Mouse (Mus musculus): ENCODE results near the gene Slc35e2.

DNA sequence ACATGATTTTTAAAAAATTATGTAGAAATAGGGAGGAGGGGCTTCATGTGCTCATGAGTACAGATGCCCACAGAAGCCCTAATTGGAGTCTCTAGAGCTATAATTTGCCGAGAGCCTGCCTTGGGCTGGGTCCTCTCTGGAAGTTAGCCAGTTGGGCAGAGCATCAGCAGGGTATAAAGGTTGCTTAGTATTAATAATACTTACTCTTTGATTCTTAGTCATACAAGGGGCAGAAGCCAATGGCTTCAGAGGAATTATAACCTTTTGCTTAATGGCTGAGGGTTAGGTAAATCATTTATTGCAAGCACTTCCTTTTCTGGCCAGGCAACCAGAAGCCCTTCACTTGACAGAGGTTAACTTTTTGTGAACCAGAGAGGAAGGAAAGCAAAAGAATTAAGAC, 42.3 kb downstream of the Slc35e2 start:
- TF ChIP-seq CTCF (IDR thresholded peaks at IDR 0.05; ENCODE audit: control insufficient read depth, insufficient read depth, insufficient read length) = no peak
- TF ChIP-seq MAX (IDR thresholded peaks at IDR 0.05) = no peak
- no peak for TF ChIP-seq USF1 (IDR thresholded peaks at IDR 0.05; ENCODE audit: low read depth)
- no peak for TF ChIP-seq MYOG (IDR thresholded peaks at IDR 0.05; ENCODE audit: control insufficient read depth, extremely low read depth, insufficient read length)

Measured in C2C12 (cell line).